Mouse (Mus musculus) cerebellum, postnatal 10 days (tissue): ENCODE measurements around the gene Cipc.

Experiments
- DNase-seq, 2 experiments: peaks; one replicate each; pipeline ENCODE4 v3.0.0; 2021; ENCODE audit warnings: mixed read lengths in 2 of 2

Cipc gene

DNA sequence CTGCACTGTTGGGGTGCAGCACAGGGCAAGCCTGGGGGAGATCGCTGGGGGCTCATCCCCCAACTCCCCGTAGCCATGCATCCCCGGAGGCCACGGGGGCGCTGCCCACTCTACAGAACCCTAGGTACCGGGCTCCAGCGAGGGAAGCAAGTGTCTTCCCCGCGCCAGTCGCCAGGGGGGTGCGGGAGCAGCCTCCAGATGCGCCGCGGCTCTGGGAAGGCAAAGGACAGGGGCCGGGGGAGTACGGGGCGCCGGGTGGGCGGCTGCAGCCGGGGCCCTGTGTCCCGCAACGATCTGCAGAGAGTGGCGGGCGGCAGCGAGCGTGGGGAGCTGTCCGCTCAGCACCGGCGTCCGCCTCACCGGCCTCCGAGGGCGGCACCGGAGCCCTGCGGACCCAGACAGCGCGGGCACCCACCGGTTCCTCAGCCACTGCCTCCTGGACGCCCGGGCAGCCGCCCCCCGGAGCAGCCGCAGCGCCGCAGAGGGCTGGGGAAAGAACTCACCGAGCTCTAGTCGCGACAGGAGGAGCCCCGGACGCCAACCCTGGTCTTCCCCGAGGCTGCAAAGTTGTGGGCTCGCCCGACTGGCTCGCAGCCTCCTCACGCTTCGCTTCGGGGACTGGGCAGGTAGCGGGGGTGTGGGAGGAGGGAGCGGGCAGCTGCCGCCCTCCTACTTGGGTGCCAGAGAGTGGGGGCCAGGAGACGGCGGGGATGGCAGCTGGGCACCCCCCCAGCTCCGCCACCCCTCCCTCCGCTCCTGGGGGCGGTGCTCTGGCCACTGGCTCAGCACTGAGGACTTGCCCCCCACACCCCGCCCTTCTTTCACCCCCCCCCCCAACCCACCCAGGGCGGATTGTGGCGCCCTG lies 43.3 kb downstream of the Cipc start, which contains the start of gene Zdhhc22:
Gene Zdhhc22 (minus strand): TSS at position 541 of the 865 bp plus-strand sequence.
- peak; percentile 83 to 86 for DNase-seq

DNA sequence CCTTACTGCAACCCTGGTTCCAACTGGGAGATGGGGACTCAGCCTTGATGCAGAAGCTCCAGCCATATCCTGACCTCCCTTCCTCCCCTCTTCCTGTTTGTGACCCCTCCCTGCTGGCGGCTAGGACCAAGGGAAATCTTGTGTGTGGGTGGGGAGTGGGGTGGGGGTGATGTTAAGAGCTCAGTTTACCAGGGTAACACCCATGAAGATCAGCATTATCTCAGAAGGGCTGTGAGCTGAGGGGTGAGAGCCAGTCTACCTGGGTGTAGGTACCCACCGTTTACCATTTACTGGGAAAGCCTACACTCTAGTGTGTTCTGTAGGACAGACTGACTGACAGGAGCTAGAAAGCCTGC lies 43.9 kb downstream of the Cipc start:
- DNase-seq = no peak

GRCm38 (mm10) chr12:86994166-86994565 lies 47.3 kb downstream of the Cipc start:
- no peak for DNase-seq

DNA sequence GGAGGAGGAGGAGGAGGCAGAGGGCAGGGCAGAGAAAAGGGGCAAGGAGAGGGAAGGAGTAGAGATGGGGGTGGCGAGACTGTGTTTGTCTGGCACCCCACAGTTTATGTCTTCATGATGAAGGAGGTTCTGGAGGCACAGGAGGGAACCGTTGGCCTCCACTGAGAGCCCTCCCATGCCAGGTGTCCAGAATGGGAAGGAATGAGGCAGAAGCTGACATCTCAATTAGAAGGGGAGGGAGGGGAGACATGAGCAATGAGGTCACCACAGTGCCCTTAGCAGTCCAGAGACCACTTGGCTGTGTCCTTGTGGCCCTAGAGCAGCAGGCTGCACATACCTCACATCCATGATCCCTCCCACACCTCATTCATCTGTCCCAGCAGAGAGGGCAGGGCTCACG lies 47.9 kb downstream of the Cipc start:
- peak; percentile 67 to 68 for DNase-seq

- no peak for DNase-seq
Observed at GRCm38 (mm10) chr12:86995931-86996330, 49.1 kb downstream of the Cipc start.

DNA sequence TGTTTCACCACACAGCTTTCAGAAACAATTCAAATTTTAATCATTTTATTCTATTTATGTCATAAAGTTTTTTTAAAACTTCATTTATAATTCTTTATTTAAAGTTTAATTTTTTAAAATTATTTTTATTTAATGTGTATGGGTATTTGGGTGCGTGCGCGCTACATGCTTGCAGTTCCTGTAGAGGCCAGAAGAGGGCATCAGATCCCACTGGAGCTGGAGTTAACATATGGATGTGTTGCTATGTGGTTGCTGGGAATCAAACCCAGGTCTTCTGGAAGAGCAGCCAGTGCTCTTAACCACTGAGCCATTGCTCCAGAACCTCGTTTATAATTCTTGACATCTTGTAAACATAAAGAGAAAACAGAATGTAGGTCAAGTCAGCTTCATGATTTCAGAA lies 51.9 kb downstream of the Cipc start:
- DNase-seq = no peak

- peak in 1 of 2 experiments; percentile 60 for DNase-seq
Observed at GRCm38 (mm10) chr12:86999283-86999820, 52.5 kb downstream of the Cipc start.

GRCm38 (mm10) chr12:87000151-87000839 lies 53.5 kb downstream of the Cipc start:
- peak; percentile 56 to 84 for DNase-seq

DNA sequence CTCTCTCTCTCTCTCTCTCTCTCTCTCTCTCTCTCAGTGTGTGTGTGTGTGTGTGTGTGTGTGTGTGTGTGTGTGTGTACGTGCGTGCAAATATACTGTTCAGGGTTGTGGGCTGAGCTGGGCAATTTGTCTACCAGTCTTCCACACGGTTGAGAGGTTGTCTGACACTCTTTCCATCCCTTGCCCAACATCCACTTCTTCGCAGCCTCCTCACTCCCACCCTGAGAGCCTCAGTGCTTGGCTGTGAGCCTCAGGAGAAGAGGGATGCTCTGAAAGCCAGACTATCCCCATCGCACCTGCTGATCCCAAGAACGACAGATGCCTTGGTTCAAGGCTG lies 54.0 kb downstream of the Cipc start:
- DNase-seq = peak in 1 of 2 experiments; percentile 47

- DNase-seq = no peak
Observed at GRCm38 (mm10) chr12:87002209-87002608, 55.4 kb downstream of the Cipc start.

- DNase-seq = no peak
Observed at GRCm38 (mm10) chr12:87002815-87003214, 56.0 kb downstream of the Cipc start.

- DNase-seq = no peak
Observed at GRCm38 (mm10) chr12:87003606-87004005, 56.8 kb downstream of the Cipc start.

GRCm38 (mm10) chr12:87004596-87004995 lies 57.8 kb downstream of the Cipc start:
- DNase-seq = no peak
